In the genomic region with DNA sequence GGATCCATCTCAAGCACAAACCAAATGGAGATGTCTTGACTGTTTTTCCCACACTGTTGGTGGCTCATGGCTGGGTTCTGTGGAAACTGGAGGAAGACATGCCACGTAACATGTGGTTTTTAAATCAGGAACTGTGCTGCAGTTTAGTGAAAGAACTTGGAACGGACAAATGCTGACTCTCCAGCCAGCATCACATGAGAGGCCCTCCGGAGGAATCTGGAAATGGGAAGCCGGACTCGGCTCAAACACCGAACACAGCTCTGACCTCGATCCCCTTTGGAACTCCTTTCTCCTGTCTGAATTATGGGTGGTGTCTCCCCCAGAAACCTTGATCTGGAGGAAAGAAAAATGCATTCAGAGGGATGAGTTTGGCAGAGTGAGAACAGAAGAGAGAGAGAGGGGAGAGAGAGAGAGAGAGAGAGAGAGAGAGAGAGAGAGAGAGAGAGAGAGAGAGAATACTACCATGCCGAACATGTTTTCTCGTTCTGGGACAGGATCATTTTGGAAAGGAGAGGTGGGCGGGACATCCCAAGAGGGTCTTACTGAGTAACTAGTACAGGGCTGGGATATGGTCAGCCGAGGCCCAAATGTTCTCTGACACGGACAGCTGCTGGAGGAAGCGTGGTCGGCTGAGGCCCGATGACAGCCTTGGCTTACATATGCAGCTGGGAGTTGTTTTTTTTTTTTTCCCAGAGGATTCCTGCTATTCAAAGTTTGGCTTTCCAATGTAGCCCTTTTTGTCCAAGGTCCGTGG, we compare ENCODE assay signal across 12 mouse cellular contexts. TPM values are rescaled to one million over a fixed set of nuclear protein-coding genes. Genes with fewer than 3 reads are reported as not detected.
DNase-seq lines count a peak whose midpoint lies in the region; ATAC-seq and TF ChIP-seq lines count a peak whose summit lies in the region.
"Had no signal": no experiment of that assay in that cellular context is flagged by ENCODE, and none has a peak within 500 bp of the region (broad histone marks: within the 10 kb centered on the region; RNA-seq: fewer than 3 reads in every experiment).

No protein-coding gene starts in this region.

- no peak for TF ChIP-seq CTCF in left cerebral cortex, adult 2 months (IDR thresholded peaks at IDR 0.05)

- intact Hi-C loops in left cerebral cortex, adult 2 months (cut with DNase I) = no loop called here

- WGBS in embryonic facial prominence, embryonic 14.5 days = 65% methylated on average over 16 of the region's 16 CpGs
- 88% methylated on average over 16 of the region's 16 CpGs for WGBS in embryonic facial prominence, embryonic 10.5 days
- 67% methylated on average over 16 of the region's 16 CpGs for WGBS in lung, embryonic 16.5 days
- WGBS in forebrain, embryonic 15.5 days = 91% methylated on average over 16 of the region's 16 CpGs

- peak overlapping the region; percentile 21; the same call in 1 of the 2 replicates for H3K27ac ChIP-seq in embryonic facial prominence, embryonic 14.5 days (replicated peaks; ENCODE audit: low read depth, low read length)
- H3K27ac ChIP-seq in embryonic facial prominence, embryonic 10.5 days (replicated peaks) = no peak overlapping the region
- peak overlapping the region; percentile 32; the same call in 1 of the 2 replicates for H3K27ac ChIP-seq in lung, embryonic 16.5 days (ENCODE audit: low read length)
- H3K27ac ChIP-seq in left cerebral cortex, adult 2 months = no peak overlapping the region
- no peak overlapping the region for H3K27ac ChIP-seq in forebrain, embryonic 15.5 days (replicated peaks)
- H3K27ac ChIP-seq: hindbrain, embryonic 12.5 days had no signal

- no peaks in the 10 kb centered on the region for H3K9me3 ChIP-seq in embryonic facial prominence, embryonic 14.5 days (ENCODE audit: control insufficient read depth, low read length)
- H3K9me3 ChIP-seq in embryonic facial prominence, embryonic 10.5 days = no peaks in the 10 kb centered on the region
- no peaks in the 10 kb centered on the region for H3K9me3 ChIP-seq in lung, embryonic 16.5 days (ENCODE audit: control insufficient read depth, low read length)
- H3K9me3 ChIP-seq in forebrain, embryonic 15.5 days = no peaks in the 10 kb centered on the region
- H3K9me3 ChIP-seq: hindbrain, embryonic 12.5 days had no signal

- no peak overlapping the region for H3K4me3 ChIP-seq in embryonic facial prominence, embryonic 14.5 days (ENCODE audit: low read depth, low read length)
- no peak overlapping the region for H3K4me3 ChIP-seq in embryonic facial prominence, embryonic 10.5 days
- H3K4me3 ChIP-seq in lung, embryonic 16.5 days (ENCODE audit: low read length) = no peak overlapping the region
- no peak overlapping the region for H3K4me3 ChIP-seq in left cerebral cortex, adult 2 months
- H3K4me3 ChIP-seq in forebrain, embryonic 15.5 days = no peak overlapping the region
- H3K4me3 ChIP-seq: hindbrain, embryonic 12.5 days had no signal

- peaks cover 8% of the 10 kb centered on the region; the same call in 1 of the 2 replicates for H3K4me1 ChIP-seq in embryonic facial prominence, embryonic 14.5 days (ENCODE audit: control insufficient read depth, insufficient read depth, low read length)
- H3K4me1 ChIP-seq in embryonic facial prominence, embryonic 10.5 days = peaks cover 6% of the 10 kb centered on the region
- H3K4me1 ChIP-seq in lung, embryonic 16.5 days (replicated peaks; ENCODE audit: control insufficient read depth, insufficient read depth, low read length) = peaks cover 10% of the 10 kb centered on the region
- H3K4me1 ChIP-seq in forebrain, embryonic 15.5 days = no peaks in the 10 kb centered on the region
- H3K4me1 ChIP-seq: hindbrain, embryonic 12.5 days had no signal

- no peaks in the 10 kb centered on the region for H3K27me3 ChIP-seq in embryonic facial prominence, embryonic 14.5 days (replicated peaks; ENCODE audit: control insufficient read depth, insufficient read depth, low read length)
- H3K27me3 ChIP-seq in embryonic facial prominence, embryonic 10.5 days (replicated peaks; ENCODE audit: low read depth, poor library complexity, severe bottlenecking) = no peaks in the 10 kb centered on the region
- H3K27me3 ChIP-seq in lung, embryonic 16.5 days (ENCODE audit: control insufficient read depth, insufficient read depth, low read depth, low read length) = no peaks in the 10 kb centered on the region
- H3K27me3 ChIP-seq in forebrain, embryonic 15.5 days = no peaks in the 10 kb centered on the region
- H3K27me3 ChIP-seq: hindbrain, embryonic 12.5 days had no signal

- no peak overlapping the region for H3K9ac ChIP-seq in embryonic facial prominence, embryonic 14.5 days (ENCODE audit: low read depth, low read length)
- no peak overlapping the region for H3K9ac ChIP-seq in lung, embryonic 16.5 days (ENCODE audit: low read length)
- H3K9ac ChIP-seq in forebrain, embryonic 15.5 days (replicated peaks) = no peak overlapping the region
- H3K9ac ChIP-seq: hindbrain, embryonic 12.5 days had no signal

- peak; percentile 53; the same call in 1 of the 2 replicates for ATAC-seq in embryonic facial prominence, embryonic 14.5 days (ENCODE audit: low read depth)
- ATAC-seq in lung, embryonic 16.5 days (ENCODE audit: low read depth) = peak; percentile 60
- no peak for ATAC-seq in forebrain, embryonic 15.5 days (replicated peaks)
- ATAC-seq: forebrain, embryonic 16.5 days had no signal

- no peak overlapping the region for H3K4me2 ChIP-seq in embryonic facial prominence, embryonic 14.5 days (ENCODE audit: low read depth, low read length)
- no peak overlapping the region for H3K4me2 ChIP-seq in lung, embryonic 16.5 days (ENCODE audit: low read depth, low read length)
- no peak overlapping the region for H3K4me2 ChIP-seq in forebrain, embryonic 15.5 days (replicated peaks)
- H3K4me2 ChIP-seq: hindbrain, embryonic 12.5 days had no signal

- H3K36me3 ChIP-seq in embryonic facial prominence, embryonic 14.5 days (ENCODE audit: control insufficient read depth, insufficient read depth, low read length) = no peaks in the 10 kb centered on the region
- H3K36me3 ChIP-seq in embryonic facial prominence, embryonic 10.5 days (replicated peaks) = no peaks in the 10 kb centered on the region
- H3K36me3 ChIP-seq in lung, embryonic 16.5 days (ENCODE audit: control insufficient read depth, insufficient read depth, low read length) = no peaks in the 10 kb centered on the region
- H3K36me3 ChIP-seq in forebrain, embryonic 15.5 days = no peaks in the 10 kb centered on the region
- H3K36me3 ChIP-seq: hindbrain, embryonic 12.5 days had no signal

- DNase-seq in embryonic facial prominence, embryonic 14.5 days (ENCODE audit: low spot score) = peak; percentile 70
- DNase-seq in embryonic facial prominence, embryonic 10.5 days (ENCODE audit: low spot score) = no peak
- peak; percentile 37 for DNase-seq in urinary bladder, postnatal 14 days (ENCODE audit: low spot score)
- DNase-seq in urinary bladder, postnatal 10 days (ENCODE audit: low spot score) = no peak
- no peak for DNase-seq in left cerebral cortex, adult 2 months (ENCODE audit: extremely low spot score in 1 of 2, low spot score in 2 of 2)
- no peak for DNase-seq in adrenal gland, adult (ENCODE audit: inconsistent age in 2 of 2, low spot score in 1 of 2)
- DNase-seq: adrenal gland, adult 2 months; cerebellum, adult 11-12 months had no signal

RNA-seq across cellular contexts. Expression of a gene that starts 53.9 kb away (rescaled TPM):
- 141 and 161 TPM in 2 replicates for polyA plus RNA-seq in embryonic facial prominence, embryonic 14.5 days (2014; fragmentation: Nextera tagmentation; extraction: Ambion mirVana)
- polyA plus RNA-seq in embryonic facial prominence, embryonic 10.5 days (2016; fragmentation: Nextera tagmentation; extraction: Ambion mirVana) = 193 and 200 TPM in 2 replicates
- 142 and 148 TPM in 2 replicates for polyA plus RNA-seq in lung, embryonic 16.5 days (2015; fragmentation: Nextera tagmentation; extraction: Ambion mirVana)
- 100 to 1,000 TPM; 108 to 132 TPM for total RNA-seq in left cerebral cortex, adult 2 months (2021)
- polyA plus RNA-seq in forebrain, embryonic 15.5 days (2015; fragmentation: Nextera tagmentation; extraction: Ambion mirVana) = 180 and 195 TPM in 2 replicates

Comparison
In these comparisons a context has a peak if more than half of its experiments do, and no peak if none do; other contexts are left out.
1. DNase-seq: peak in embryonic facial prominence, embryonic 14.5 days (single experiment) and urinary bladder, postnatal 14 days (single experiment); none in embryonic facial prominence, embryonic 10.5 days (single experiment), urinary bladder, postnatal 10 days (single experiment), left cerebral cortex, adult 2 months (0 of 2) and adrenal gland, adult (0 of 2).
2. H3K27ac ChIP-seq: peak in embryonic facial prominence, embryonic 14.5 days (single experiment) and lung, embryonic 16.5 days (single experiment); none in embryonic facial prominence, embryonic 10.5 days (single experiment), left cerebral cortex, adult 2 months (single experiment) and forebrain, embryonic 15.5 days (single experiment).